Mouse (Mus musculus) thymus, postnatal 4 days (tissue): ENCODE results near the gene Tbcc.

Experiments
- DNase-seq: peaks from one replicate; pipeline ENCODE4 v3.0.0; 2021

Gene Tbcc

GRCm38 (mm10) chr17:46910186-46910585, 19.7 kb downstream of the Tbcc start, which contains the start of gene Prph2:
TSS of gene Prph2 (plus strand) at chr17:46910459.
- DNase-seq: no peak

GRCm38 (mm10) chr17:46912331-46912730, 21.8 kb downstream of the Tbcc start:
- DNase-seq: no peak

- DNase-seq: no peak
These were observed 24.6 kb downstream of the Tbcc start for GRCm38 (mm10) chr17:46915129-46915528.

- DNase-seq: no peak
These were observed 28.5 kb downstream of the Tbcc start for GRCm38 (mm10) chr17:46918951-46919350.

- DNase-seq: no peak
These were observed 30.4 kb downstream of the Tbcc start for GRCm38 (mm10) chr17:46920855-46921254.

- no peak for DNase-seq
These were observed 35.7 kb downstream of the Tbcc start for GRCm38 (mm10) chr17:46926192-46926591.

GRCm38 (mm10) chr17:46926941-46927340, 36.5 kb downstream of the Tbcc start:
- no peak for DNase-seq

- no peak for DNase-seq
These were observed 37.3 kb downstream of the Tbcc start for GRCm38 (mm10) chr17:46927781-46928180.

GRCm38 (mm10) chr17:46929277-46929676, 38.8 kb downstream of the Tbcc start:
- DNase-seq: no peak

- no peak for DNase-seq
These were observed 39.4 kb downstream of the Tbcc start for GRCm38 (mm10) chr17:46929897-46930296.

GRCm38 (mm10) chr17:46932961-46933360, 42.5 kb downstream of the Tbcc start:
- DNase-seq: no peak

- peak; percentile 85 for DNase-seq
These were observed 43.3 kb downstream of the Tbcc start for GRCm38 (mm10) chr17:46933557-46934348.

GRCm38 (mm10) chr17:46940461-46940860, 50.0 kb downstream of the Tbcc start:
- DNase-seq: no peak
